Comparison of ENCODE assay signal across 15 mouse cellular contexts in the genomic region with DNA sequence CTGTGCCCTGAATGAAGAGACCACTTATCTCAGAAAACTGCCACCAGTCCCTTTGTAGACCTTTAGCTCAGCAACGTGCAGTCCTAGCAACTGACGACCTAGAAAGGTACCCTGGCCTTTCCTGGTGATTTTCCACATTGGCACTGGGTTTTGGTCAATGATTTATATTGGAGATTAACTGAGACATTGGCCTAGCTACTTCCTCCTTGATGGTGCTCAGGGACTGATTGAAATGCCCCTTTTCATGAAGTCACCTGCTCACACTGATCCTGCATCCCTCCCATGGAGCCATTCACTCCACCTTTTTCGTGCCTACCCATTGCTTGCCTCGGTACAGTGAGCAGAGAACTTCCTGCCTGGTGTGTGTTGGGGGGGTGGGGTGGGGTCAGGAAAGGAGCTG.
"Had no signal": no experiment of that assay in that cellular context is flagged by ENCODE, and none has a peak within 500 bp of the region (broad histone marks: within the 10 kb centered on the region; RNA-seq: fewer than 3 reads in every experiment).

No protein-coding gene starts in this region.

- ATAC-seq: intestine, embryonic 16.5 days; midbrain, embryonic 15.5 days had no signal

- H3K27ac ChIP-seq: hindbrain, embryonic 15.5 days; left cerebral cortex, adult 2 months; limb, embryonic 15.5 days; liver, embryonic 14.5 days; midbrain, embryonic 15.5 days; neural tube, embryonic 13.5 days had no signal

- DNase-seq: lung, adult 18-20 months; lung, postnatal 36 days; retina, postnatal 1 day; right cerebral cortex, postnatal 4 days; spleen, adult 18-20 months; thymus, adult 18-20 months; thymus, postnatal 14 days had no signal

- H3K4me3 ChIP-seq: hindbrain, embryonic 15.5 days; left cerebral cortex, adult 2 months; limb, embryonic 15.5 days; midbrain, embryonic 10.5 days; midbrain, embryonic 15.5 days; neural tube, embryonic 13.5 days had no signal

- H3K27me3 ChIP-seq: hindbrain, embryonic 15.5 days; limb, embryonic 15.5 days; midbrain, embryonic 15.5 days; neural tube, embryonic 13.5 days had no signal

- H3K36me3 ChIP-seq: hindbrain, embryonic 15.5 days; limb, embryonic 15.5 days; midbrain, embryonic 15.5 days; neural tube, embryonic 13.5 days had no signal

- H3K9me3 ChIP-seq: hindbrain, embryonic 15.5 days; limb, embryonic 15.5 days; midbrain, embryonic 10.5 days; midbrain, embryonic 15.5 days; neural tube, embryonic 13.5 days had no signal

- H3K9ac ChIP-seq: hindbrain, embryonic 15.5 days; limb, embryonic 15.5 days; liver, embryonic 14.5 days; midbrain, embryonic 15.5 days; neural tube, embryonic 13.5 days had no signal

- H3K4me2 ChIP-seq: hindbrain, embryonic 15.5 days; limb, embryonic 15.5 days; midbrain, embryonic 15.5 days; neural tube, embryonic 13.5 days had no signal
